In the genomic region with DNA sequence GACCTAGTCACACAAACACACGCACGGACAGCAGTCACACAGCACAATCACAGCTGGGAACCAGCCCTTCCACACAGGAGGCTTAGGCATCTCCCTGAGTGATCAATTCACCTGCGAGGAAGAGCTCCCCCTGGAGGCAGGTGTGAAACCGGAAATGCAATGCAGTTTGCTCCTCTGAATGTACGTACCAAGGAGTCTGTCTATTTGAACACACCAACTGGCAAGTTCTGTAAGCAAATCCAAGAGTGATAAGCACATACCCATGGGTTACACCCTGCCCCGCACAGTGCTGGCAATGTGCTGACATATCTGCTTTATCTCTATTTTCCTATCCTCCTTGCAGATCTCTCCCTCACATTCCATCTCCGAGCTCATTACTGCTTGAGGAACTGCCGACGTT, we compare ENCODE assay signal across 9 mouse cellular contexts. TPM values are rescaled to one million over a fixed set of nuclear protein-coding genes. Genes with fewer than 3 reads are reported as not detected.
DNase-seq lines count a peak whose midpoint lies in the region; ATAC-seq lines count a peak whose summit lies in the region.
"Had no signal": no experiment of that assay in that cellular context is flagged by ENCODE, and none has a peak within 500 bp of the region (broad histone marks: within the 10 kb centered on the region; RNA-seq: fewer than 3 reads in every experiment).

No protein-coding gene starts in this region.

- no peaks in the 10 kb centered on the region for H3K36me3 ChIP-seq in forebrain, embryonic 10.5 days (replicated peaks)

- WGBS in forebrain, embryonic 10.5 days: 91% methylated on average over 9 of the region's 9 CpGs

- no peak overlapping the region for H3K4me3 ChIP-seq in forebrain, embryonic 10.5 days

- peak; percentile 22 for DNase-seq in ovary, adult 18-20 months (ENCODE audit: low spot score)
- no peak for DNase-seq in ovary, postnatal 14 days (ENCODE audit: low spot score)
- peak; percentile 87 for DNase-seq in liver
- DNase-seq in spleen, adult 12 weeks (ENCODE audit: low spot score): peak; percentile 70
- DNase-seq in forebrain, embryonic 10.5 days (ENCODE audit: extremely low spot score, low spot score): no peak
- no peak for DNase-seq in gastrocnemius, postnatal 10 days
- no peak for DNase-seq in embryo, embryonic 10 days (ENCODE audit: low spot score)

- no peaks in the 10 kb centered on the region for H3K9me3 ChIP-seq in forebrain, embryonic 10.5 days

- no peak overlapping the region for H3K27ac ChIP-seq in forebrain, embryonic 10.5 days
- H3K27ac ChIP-seq: macrophage had no signal

- no peaks in the 10 kb centered on the region for H3K27me3 ChIP-seq in forebrain, embryonic 10.5 days (ENCODE audit: poor library complexity, severe bottlenecking)

- peak; percentile 79 for ATAC-seq in common myeloid progenitor, adult 5-6 weeks (replicated peaks; ENCODE audit: low read depth, poor library complexity, severe bottlenecking)

- peaks cover 36% of the 10 kb centered on the region for H3K4me1 ChIP-seq in forebrain, embryonic 10.5 days

RNA-seq across cellular contexts. Expression of a gene that starts 9.5 kb away (rescaled TPM):
- 18.1 and 38.7 TPM in 2 replicates for total RNA-seq in common myeloid progenitor, adult 5-6 weeks (2017)
- 9.3 and 10.6 TPM in 2 replicates for polyA plus RNA-seq in forebrain, embryonic 10.5 days (2016; fragmentation: Nextera tagmentation; extraction: Ambion mirVana)
- total RNA-seq in gastrocnemius, postnatal 10 days (2021): 10 to 100 TPM; 37.3 to 40.5 TPM

Comparison
In these comparisons a context has a peak if more than half of its experiments do, and no peak if none do; other contexts are left out.
1. DNase-seq: peak in ovary, adult 18-20 months (single experiment), liver (single experiment) and spleen, adult 12 weeks (single experiment); none in ovary, postnatal 14 days (single experiment), forebrain, embryonic 10.5 days (single experiment), gastrocnemius, postnatal 10 days (single experiment) and embryo, embryonic 10 days (single experiment).